Mouse (Mus musculus): Measurements from ENCODE around the gene Ubtd2. TPM values are rescaled to one million over a fixed set of nuclear protein-coding genes. Genes with fewer than 3 reads are reported as not detected.

Gene Ubtd2
- polyA plus RNA-seq, 1 experiment from 2014 or later: 27.1 TPM

DNA sequence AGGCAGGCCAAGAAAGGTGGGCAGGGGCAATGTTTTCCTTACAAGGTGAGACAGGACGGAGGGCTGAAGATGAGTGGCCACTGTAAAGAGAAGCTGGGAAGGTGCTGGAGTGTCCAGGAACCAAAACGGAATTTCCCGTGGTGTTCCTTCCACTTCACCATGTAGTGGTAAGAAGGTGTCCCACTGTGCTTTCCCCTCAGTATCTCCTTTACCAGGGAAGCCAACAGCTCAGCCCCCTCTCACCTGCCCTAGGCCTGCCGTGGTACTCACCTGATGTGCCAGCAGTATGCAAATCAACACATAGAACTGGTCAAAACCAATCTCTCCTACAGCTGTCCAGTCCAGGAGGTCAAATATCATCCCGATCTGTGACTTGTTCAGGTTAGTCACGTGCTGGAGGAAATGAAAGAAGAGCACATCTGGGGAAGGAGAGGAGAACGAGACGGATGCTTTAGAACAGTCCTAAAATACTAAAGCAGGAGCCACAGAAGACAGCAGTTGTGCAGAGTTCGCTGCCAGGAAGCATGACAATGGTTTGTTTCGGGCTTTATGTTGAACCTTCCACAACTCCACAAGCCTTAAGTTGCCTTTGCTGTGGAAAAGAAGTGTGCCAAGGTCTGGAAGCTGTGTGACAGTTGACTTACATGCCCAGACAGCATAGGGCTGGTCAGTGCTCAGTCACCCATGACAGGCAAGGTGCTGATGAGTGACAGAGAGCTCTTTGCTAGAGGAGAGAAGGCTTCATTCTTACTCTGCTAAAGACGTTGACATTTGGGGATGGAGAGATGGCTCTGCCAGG, 69.2 kb downstream of the Ubtd2 start:
- H3K27ac ChIP-seq (ENCODE audit: low read length): no peak overlapping the region
- H3K9me3 ChIP-seq (replicated peaks; ENCODE audit: control insufficient read depth, low read length): no peaks in the 10 kb centered on the region
- no peak for ATAC-seq (replicated peaks; ENCODE audit: extremely low read depth, insufficient read depth, low FRiP score)
- H3K27me3 ChIP-seq (ENCODE audit: control insufficient read depth, insufficient read depth, low read length): no peaks in the 10 kb centered on the region
- no peaks in the 10 kb centered on the region for H3K36me3 ChIP-seq (ENCODE audit: control insufficient read depth, insufficient read depth)
- no peak overlapping the region for H3K4me2 ChIP-seq (ENCODE audit: low read depth, low read length)
- H3K9ac ChIP-seq (ENCODE audit: low read length): no peak overlapping the region
- no peak overlapping the region for H3K4me3 ChIP-seq (ENCODE audit: low read length)
- H3K4me1 ChIP-seq (ENCODE audit: control insufficient read depth, insufficient read depth, low read length): no peaks in the 10 kb centered on the region
- WGBS: 82% methylated on average over 11 of the region's 11 CpGs

DNA sequence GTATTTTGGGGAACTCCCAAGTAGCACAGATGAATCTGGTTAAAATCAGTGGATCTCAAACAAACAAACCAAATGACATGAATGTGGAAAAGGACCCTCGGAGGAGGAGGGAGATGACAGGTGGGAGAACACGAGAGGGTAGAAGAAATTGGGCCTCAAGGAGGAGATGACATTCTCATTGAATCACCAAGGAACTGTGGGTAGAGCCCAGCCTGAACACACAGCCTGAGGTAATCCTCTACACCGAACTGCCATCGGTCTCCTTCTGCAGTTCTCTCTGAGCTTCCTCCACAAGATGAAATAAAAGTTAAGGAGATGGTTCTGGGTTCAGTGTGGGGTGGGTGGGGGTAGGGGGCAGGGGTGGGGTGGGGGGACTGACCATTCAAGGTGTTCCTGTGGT, 71.8 kb downstream of the Ubtd2 start:
- H3K27me3 ChIP-seq (ENCODE audit: control insufficient read depth, insufficient read depth, low read length): no peaks in the 10 kb centered on the region
- H3K36me3 ChIP-seq (ENCODE audit: control insufficient read depth, insufficient read depth): no peaks in the 10 kb centered on the region
- no peak overlapping the region for H3K4me3 ChIP-seq (ENCODE audit: low read length)
- WGBS: 86% methylated on average over 4 of the region's 4 CpGs
- H3K27ac ChIP-seq (ENCODE audit: low read length): no peak overlapping the region
- H3K9ac ChIP-seq (ENCODE audit: low read length): no peak overlapping the region
- no peak overlapping the region for H3K4me2 ChIP-seq (ENCODE audit: low read depth, low read length)
- H3K4me1 ChIP-seq (ENCODE audit: control insufficient read depth, insufficient read depth, low read length): 0 out of 2 replicates have a peak, but pooled peaks cover 3% of the 10 kb centered on the region
- H3K9me3 ChIP-seq (replicated peaks; ENCODE audit: control insufficient read depth, low read length): no peaks in the 10 kb centered on the region
- no peak for ATAC-seq (replicated peaks; ENCODE audit: extremely low read depth, insufficient read depth, low FRiP score)

DNA sequence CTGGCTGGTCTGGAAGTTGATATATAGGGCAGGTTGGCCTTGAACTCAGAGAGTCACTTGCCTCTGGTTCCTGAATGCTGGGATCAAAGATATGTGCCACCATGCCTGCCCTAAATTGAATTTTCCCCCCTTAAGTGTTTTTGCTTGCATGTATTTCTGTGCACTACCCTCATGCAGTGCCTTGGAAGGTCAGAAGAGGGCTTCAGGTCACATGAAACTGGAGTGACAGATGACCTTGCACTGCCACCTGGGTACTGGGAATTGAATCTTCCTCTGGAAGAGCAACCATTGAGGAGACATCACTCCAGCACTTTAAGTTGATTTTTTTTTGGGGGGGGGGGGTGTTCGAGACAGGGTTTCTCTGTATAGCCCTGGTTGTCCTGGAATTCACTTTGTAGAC, 75.0 kb downstream of the Ubtd2 start:
- Histone ChIP-seq H3K27ac (ENCODE audit: low read length) (no peak overlapping the region), H3K4me1 (ENCODE audit: control insufficient read depth, insufficient read depth, low read length) (peaks cover 11% of the 10 kb centered on the region; the same call in 1 of the 2 replicates), H3K36me3 (ENCODE audit: control insufficient read depth, insufficient read depth) (no peaks in the 10 kb centered on the region), H3K27me3 (ENCODE audit: control insufficient read depth, insufficient read depth, low read length) (no peaks in the 10 kb centered on the region; the same call in 1 of the 2 replicates), H3K9ac (ENCODE audit: low read length) (no peak overlapping the region), H3K4me2 (ENCODE audit: low read depth, low read length) (no peak overlapping the region), H3K9me3 (replicated peaks; ENCODE audit: control insufficient read depth, low read length) (no peaks in the 10 kb centered on the region), H3K4me3 (ENCODE audit: low read length) (no peak overlapping the region)
- 94% methylated on average over 1 of the region's 1 CpGs for WGBS
- no peak for ATAC-seq (replicated peaks; ENCODE audit: extremely low read depth, insufficient read depth, low FRiP score)

DNA sequence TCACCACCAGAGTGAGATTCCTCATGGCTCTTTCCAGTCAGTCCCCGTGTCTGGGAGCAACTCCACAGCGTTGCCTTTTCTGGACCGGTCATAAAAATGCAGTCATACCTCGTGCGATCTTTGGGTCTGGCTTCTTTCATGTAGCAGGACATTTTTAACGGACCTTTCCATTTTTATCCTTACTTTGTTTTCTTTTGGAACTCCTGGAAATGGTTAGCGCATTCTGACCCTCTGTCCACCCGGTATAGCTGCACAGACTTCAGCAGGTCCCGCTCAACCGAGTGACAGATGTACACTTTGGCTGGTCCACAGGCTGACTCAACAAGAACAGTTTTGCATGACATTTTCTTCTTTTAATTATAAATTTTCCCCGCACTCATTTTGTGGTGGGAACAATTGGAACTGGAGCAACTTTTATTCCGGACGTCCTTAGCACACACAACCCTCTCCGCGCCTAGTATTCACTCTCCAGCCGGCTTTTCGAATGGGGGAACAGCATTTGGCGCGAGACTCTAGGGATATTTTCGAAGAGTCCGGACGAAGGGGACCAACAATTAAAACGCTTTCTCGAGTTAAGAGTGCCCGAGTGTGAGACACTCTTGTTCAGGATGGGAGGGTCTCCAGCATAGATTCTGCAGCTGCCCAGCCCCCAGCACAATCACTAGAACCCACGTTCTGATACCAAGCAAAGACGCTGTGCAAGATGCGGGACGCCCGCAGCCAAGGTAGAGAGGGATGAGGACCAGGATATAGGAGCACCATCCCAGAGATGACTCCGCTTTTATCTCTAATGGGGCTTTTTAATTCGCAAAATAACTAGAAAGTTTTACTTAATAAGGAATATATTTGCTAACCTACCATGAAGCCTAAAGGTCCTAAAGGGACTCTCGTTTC, 76.9 kb downstream of the Ubtd2 start, which contains the start of gene Efcab9:
Gene Efcab9 (minus strand): TSS at position 211 of the 894 bp plus-strand sequence.
- no peaks in the 10 kb centered on the region for H3K36me3 ChIP-seq (ENCODE audit: control insufficient read depth, insufficient read depth)
- no peaks in the 10 kb centered on the region for H3K9me3 ChIP-seq (replicated peaks; ENCODE audit: control insufficient read depth, low read length)
- no peaks in the 10 kb centered on the region; the same call in 1 of the 2 replicates for H3K27me3 ChIP-seq (ENCODE audit: control insufficient read depth, insufficient read depth, low read length)
- H3K27ac ChIP-seq (ENCODE audit: low read length): no peak within 1 kb of the TSS
- H3K4me3 ChIP-seq (ENCODE audit: low read length): peak within 1 kb of the TSS; percentile 74
- no peak for ATAC-seq (replicated peaks; ENCODE audit: extremely low read depth, insufficient read depth, low FRiP score)
- 4% methylated on average over 33 of the region's 33 CpGs for WGBS
- H3K4me1 ChIP-seq (ENCODE audit: control insufficient read depth, insufficient read depth, low read length): peaks cover 11% of the 10 kb centered on the region; the same call in 1 of the 2 replicates
- H3K4me2 ChIP-seq (ENCODE audit: low read depth, low read length): peak within 1 kb of the TSS; percentile 97
- H3K9ac ChIP-seq (ENCODE audit: low read length): peak within 1 kb of the TSS; percentile 68

DNA sequence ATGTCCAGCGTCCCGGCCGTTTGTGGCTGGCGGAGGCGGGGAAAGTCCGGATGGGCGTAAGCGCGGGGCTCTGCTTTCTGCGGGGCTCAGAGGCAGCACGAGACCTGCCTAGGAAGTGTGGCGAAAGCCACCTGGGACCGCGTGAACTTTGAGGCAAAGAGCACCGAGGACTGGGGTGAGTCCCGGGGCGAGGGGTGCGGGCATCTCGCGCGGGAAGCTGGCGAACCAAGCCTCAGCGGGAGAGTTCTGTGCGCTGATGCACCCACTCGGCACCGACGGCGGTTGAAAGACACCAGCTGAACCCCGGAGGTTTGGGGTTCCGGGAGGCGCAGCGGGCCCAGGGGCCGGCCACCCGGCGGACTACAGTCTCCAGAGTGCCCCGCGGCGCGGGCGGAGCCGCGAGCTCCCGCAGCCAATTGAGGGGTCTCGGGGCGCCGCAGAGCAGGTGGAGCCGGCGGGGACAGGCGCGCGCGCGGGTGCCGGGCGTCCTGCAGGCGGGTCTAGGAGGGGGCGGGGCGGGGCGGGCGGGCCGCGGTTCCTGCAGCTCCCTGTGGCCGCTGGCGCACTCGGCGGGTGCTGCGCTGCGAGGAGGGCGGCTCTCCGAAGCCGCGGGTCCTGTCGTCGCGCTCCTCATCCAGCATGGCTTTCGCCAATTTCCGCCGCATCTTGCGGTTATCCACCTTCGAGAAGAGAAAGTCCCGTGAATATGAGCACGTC, 77.8 kb downstream of the Ubtd2 start, which contains the start of gene Stk10:
Gene Stk10 (plus strand): TSS at position 541 of the 717 bp plus-strand sequence.
- peak within 1 kb of the TSS; percentile 74 for H3K4me3 ChIP-seq (ENCODE audit: low read length)
- WGBS: under 1% methylated on average over 59 of the region's 82 CpGs
- H3K9me3 ChIP-seq (replicated peaks; ENCODE audit: control insufficient read depth, low read length): no peaks in the 10 kb centered on the region
- peak within 1 kb of the TSS; percentile 79 for H3K9ac ChIP-seq (ENCODE audit: low read length)
- ATAC-seq (replicated peaks; ENCODE audit: extremely low read depth, insufficient read depth, low FRiP score): peak; percentile 92
- no peaks in the 10 kb centered on the region; the same call in 1 of the 2 replicates for H3K27me3 ChIP-seq (ENCODE audit: control insufficient read depth, insufficient read depth, low read length)
- H3K36me3 ChIP-seq (ENCODE audit: control insufficient read depth, insufficient read depth): no peaks in the 10 kb centered on the region
- peak within 1 kb of the TSS; percentile 58; the same call in 1 of the 2 replicates for H3K27ac ChIP-seq (ENCODE audit: low read length)
- H3K4me1 ChIP-seq (ENCODE audit: control insufficient read depth, insufficient read depth, low read length): peaks cover 16% of the 10 kb centered on the region
- H3K4me2 ChIP-seq (ENCODE audit: low read depth, low read length): peak within 1 kb of the TSS; percentile 97

DNA sequence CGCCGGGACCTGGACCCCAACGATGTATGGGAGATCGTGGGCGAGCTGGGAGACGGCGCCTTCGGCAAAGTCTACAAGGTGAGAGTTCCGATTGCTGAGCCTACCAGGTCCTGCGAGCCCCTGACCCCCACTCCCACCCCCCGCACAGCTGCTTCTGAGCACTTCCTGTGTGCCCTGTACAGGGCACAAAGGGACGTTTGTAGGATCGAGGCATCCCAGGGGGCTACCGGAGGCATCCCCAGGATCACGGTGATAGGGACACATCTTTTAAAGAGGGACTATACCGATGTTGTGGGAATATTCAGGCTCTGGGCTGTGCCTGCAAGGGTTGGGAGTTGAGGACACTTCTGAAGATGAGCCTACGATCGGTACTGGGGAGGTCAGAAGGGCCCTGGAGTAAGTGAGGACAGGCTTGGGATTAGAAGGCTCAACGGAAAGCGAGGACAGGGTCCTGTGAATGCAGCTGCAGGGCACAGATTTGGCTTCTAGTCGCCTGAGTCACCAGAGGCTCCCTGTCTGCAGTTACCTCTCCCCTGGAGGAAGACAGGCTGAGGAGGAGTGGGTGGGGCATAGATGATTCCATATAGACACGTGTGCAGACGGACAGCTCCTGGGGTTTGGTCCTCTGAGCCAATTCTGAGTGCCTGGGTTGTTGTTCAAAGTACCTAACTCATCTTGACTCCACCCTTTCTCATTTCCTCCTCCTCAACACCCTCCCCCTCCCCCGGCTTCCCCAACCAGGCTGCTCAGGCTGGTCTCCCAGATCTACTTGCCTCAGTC, 78.5 kb downstream of the Ubtd2 start:
- Histone ChIP-seq H3K27me3 (ENCODE audit: control insufficient read depth, insufficient read depth, low read length) (no peaks in the 10 kb centered on the region; the same call in 1 of the 2 replicates), H3K9me3 (replicated peaks; ENCODE audit: control insufficient read depth, low read length) (no peaks in the 10 kb centered on the region), H3K9ac (ENCODE audit: low read length) (peak overlapping the region; percentile 79), H3K4me3 (ENCODE audit: low read length) (peak overlapping the region; percentile 74), H3K4me2 (ENCODE audit: low read depth, low read length) (peak overlapping the region; percentile 97), H3K4me1 (ENCODE audit: control insufficient read depth, insufficient read depth, low read length) (peaks cover 18% of the 10 kb centered on the region), H3K36me3 (ENCODE audit: control insufficient read depth, insufficient read depth) (no peaks in the 10 kb centered on the region), H3K27ac (ENCODE audit: low read length) (peak overlapping the region; percentile 58; the same call in 1 of the 2 replicates)
- peak; percentile 26 for ATAC-seq (replicated peaks; ENCODE audit: extremely low read depth, insufficient read depth, low FRiP score)
- WGBS: 1% methylated on average over 24 of the region's 24 CpGs

DNA sequence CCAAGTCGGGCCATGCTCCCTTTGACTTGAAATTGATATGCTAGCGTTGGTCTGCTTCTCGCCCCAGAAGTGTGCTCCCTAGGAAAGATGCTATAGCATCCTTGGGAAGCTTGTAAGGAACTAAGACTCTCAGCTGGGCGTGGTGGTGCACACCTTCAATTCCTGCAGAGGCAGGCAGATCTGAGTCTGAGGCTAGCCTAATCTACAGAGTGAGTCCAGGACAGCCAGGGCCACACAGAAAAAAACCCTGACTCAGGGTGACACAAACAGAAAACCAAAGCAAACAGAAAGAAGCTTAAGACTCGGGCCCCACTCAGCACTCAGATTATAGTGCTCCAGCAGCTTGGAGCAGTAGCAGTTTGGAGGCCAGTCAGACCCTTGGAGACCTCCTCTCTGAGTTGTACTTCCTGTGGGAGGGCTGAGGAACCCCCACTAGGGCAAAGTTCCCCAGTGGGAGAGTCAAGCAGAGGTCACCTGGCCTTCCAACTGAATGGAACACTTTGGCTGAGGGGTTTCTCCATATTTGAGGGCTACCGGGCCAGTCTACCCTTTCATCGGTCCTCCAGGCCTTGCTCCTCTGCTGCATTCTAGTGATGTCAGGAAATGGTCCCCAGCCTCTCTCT, 79.4 kb downstream of the Ubtd2 start:
- no peaks in the 10 kb centered on the region; the same call in 1 of the 2 replicates for H3K27me3 ChIP-seq (ENCODE audit: control insufficient read depth, insufficient read depth, low read length)
- H3K9ac ChIP-seq (ENCODE audit: low read length): 0 out of 2 replicates have a peak overlapping the region, but pooled peaks have one; percentile 28
- H3K27ac ChIP-seq (ENCODE audit: low read length): peak overlapping the region; percentile 24; the same call in 1 of the 2 replicates
- H3K4me3 ChIP-seq (ENCODE audit: low read length): peak overlapping the region; percentile 74
- ATAC-seq (replicated peaks; ENCODE audit: extremely low read depth, insufficient read depth, low FRiP score): no peak
- H3K4me2 ChIP-seq (ENCODE audit: low read depth, low read length): peak overlapping the region; percentile 97
- H3K36me3 ChIP-seq (ENCODE audit: control insufficient read depth, insufficient read depth): no peaks in the 10 kb centered on the region
- peaks cover 24% of the 10 kb centered on the region for H3K4me1 ChIP-seq (ENCODE audit: control insufficient read depth, insufficient read depth, low read length)
- 70% methylated on average over 7 of the region's 7 CpGs for WGBS
- H3K9me3 ChIP-seq (replicated peaks; ENCODE audit: control insufficient read depth, low read length): no peaks in the 10 kb centered on the region
